Mouse (Mus musculus): Measurements from ENCODE around the gene Mafb.

DNA sequence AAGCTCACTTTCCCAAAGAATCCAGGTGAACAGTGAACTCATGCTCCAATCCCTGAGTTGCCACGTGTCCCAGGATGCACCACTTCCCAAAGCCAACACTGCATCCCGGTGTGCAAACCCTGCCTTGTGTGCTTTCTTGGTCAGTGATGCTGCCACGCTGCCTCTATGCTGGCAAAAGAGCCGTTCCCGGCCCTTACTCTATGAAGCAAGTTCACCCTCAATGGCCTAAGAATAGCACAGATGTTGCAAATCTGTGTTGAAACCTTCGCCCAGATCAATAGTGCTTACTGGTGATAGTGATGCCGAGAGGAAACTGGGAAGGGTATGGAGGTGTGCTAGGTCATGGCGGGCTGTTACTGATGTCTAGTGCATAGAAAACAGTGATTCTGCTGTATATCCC, 48.3 kb upstream of the Mafb start:
- no peak for TF ChIP-seq CTCF (conservative IDR thresholded peaks at IDR 0.05; ENCODE audit: insufficient read depth, insufficient read length, low read depth, low read length)
- no peak for TF ChIP-seq POLR2A (IDR thresholded peaks at IDR 0.05; ENCODE audit: low read depth, low read length)

Data from kidney, adult 2 months (tissue).